Mouse (Mus musculus) cortical plate, adult 2 months (tissue): ENCODE data around the gene Gtf2h3. TPM values are rescaled to one million over a fixed set of nuclear protein-coding genes. Genes with fewer than 3 reads are reported as not detected.

ENCODE experiments used
- H3K27ac ChIP-seq: fragments of 200-500 bp; 2 replicates; pipeline ENCODE4 v1.5.1; 2012; ENCODE audit warnings: low read length, control low read depth, inconsistent platforms; ENCODE audit not compliant: insufficient read depth
- H3K4me1 ChIP-seq: fragments of 200-500 bp; 2 replicates; pipeline ENCODE4 v1.6.1; 2011; ENCODE audit warnings: low read length; ENCODE audit not compliant: control insufficient read depth, insufficient read depth
- H3K4me3 ChIP-seq: fragments of 200-500 bp; 2 replicates; pipeline ENCODE4 v1.5.1; 2011; ENCODE audit warnings: mild to moderate bottlenecking, low read length, control low read depth; ENCODE audit not compliant: insufficient read depth
- CTCF ChIP-seq: fragments of 200-500 bp; IDR thresholded peaks from 2 replicates; pipeline ENCODE4 v1.5.1; 2011; ENCODE audit warnings: mild to moderate bottlenecking, control low read depth, low read length; ENCODE audit not compliant: insufficient read depth; ENCODE audit errors: extremely low read depth
- POLR2A ChIP-seq: fragments of 200-500 bp; IDR thresholded peaks from 2 replicates; pipeline ENCODE4 v1.6.1; 2011; ENCODE audit warnings: mild to moderate bottlenecking, low read length, control low read depth; ENCODE audit not compliant: insufficient read depth; ENCODE audit errors: extremely low read depth
- polyA plus RNA-seq: library from polyadenylated mRNA; depleted of rRNA; stranded (reverse); fragments of >200 nt; gene quantifications from 2 replicates; pipeline ENCODE4 v1.2.3, GENCODE M21; 2012; rRNA removed

Gene Gtf2h3
- 46.0 and 47.5 TPM in 2 replicates for polyA plus RNA-seq

GRCm38 (mm10) chr5:124578633-124579317 is at the start of gene Gtf2h3, which contains the start of gene Eif2b1:
Gene Gtf2h3 (plus strand): TSS chr5:124579140.
Gene Eif2b1 (minus strand): TSS chr5:124579131.
- Histone ChIP-seq H3K4me3 (peak within 1 kb of the TSS; percentile 66), H3K4me1 (peaks cover 5% of the 10 kb centered on the region; the same call in 1 of the 2 replicates), H3K27ac (no peak within 1 kb of the TSS; the same call in 1 of the 2 replicates)
- TF ChIP-seq POLR2A (0 out of 2 replicates have a peak, but pooled peaks have one; percentile 86), CTCF (no peak)

- Histone ChIP-seq H3K4me3 (peak overlapping the region; percentile 92), H3K27ac (peak overlapping the region; percentile 31)
- TF ChIP-seq CTCF, result no peak
- no peak for TF ChIP-seq POLR2A
Observed at GRCm38 (mm10) chr5:124529191-124529651, 49.7 kb upstream of the Gtf2h3 start.

GRCm38 (mm10) chr5:124529697-124530096 is 49.2 kb upstream of the Gtf2h3 start:
- TF ChIP-seq CTCF (no peak), POLR2A (no peak)
- Histone ChIP-seq H3K4me1 (peaks cover 4% of the 10 kb centered on the region; the same call in 1 of the 2 replicates), H3K4me3 (peak overlapping the region; percentile 92), H3K27ac (peak overlapping the region; percentile 31; the same call in 1 of the 2 replicates)

More at GRCm38 (mm10) chr5:124529191-124529651, 49.7 kb upstream of the Gtf2h3 start:
- H3K4me1 ChIP-seq, result peaks cover 4% of the 10 kb centered on the region; the same call in 1 of the 2 replicates

- Histone ChIP-seq H3K27ac (peak within 1 kb of the TSS; percentile 81), H3K4me1 (peaks cover 4% of the 10 kb centered on the region; the same call in 1 of the 2 replicates), H3K4me3 (peak within 1 kb of the TSS; percentile 92)
- TF ChIP-seq POLR2A (peak; percentile 28; the same call in 1 of the 2 replicates), CTCF (no peak)
Observed at GRCm38 (mm10) chr5:124530655-124531582, 48.0 kb upstream of the Gtf2h3 start, which contains the start of gene Rilpl1. Gene Rilpl1 (minus strand): TSS chr5:124531391.

- H3K4me3 ChIP-seq, result peak overlapping the region; percentile 92
- H3K27ac ChIP-seq, result peak overlapping the region; percentile 62
- TF ChIP-seq CTCF, result no peak
- peaks cover 4% of the 10 kb centered on the region; the same call in 1 of the 2 replicates for H3K4me1 ChIP-seq
Observed at GRCm38 (mm10) chr5:124531583-124531930, 47.4 kb upstream of the Gtf2h3 start.

- no peak overlapping the region for H3K4me3 ChIP-seq
- H3K4me1 ChIP-seq, result peaks cover 4% of the 10 kb centered on the region; the same call in 1 of the 2 replicates
- no peak for TF ChIP-seq CTCF
- TF ChIP-seq POLR2A, result no peak
- H3K27ac ChIP-seq, result no peak overlapping the region
Observed at GRCm38 (mm10) chr5:124532451-124532850, 46.5 kb upstream of the Gtf2h3 start.

GRCm38 (mm10) chr5:124535016-124535415 is 43.9 kb upstream of the Gtf2h3 start:
- Histone ChIP-seq H3K27ac (no peak overlapping the region), H3K4me3 (no peak overlapping the region), H3K4me1 (0 out of 2 replicates have a peak, but pooled peaks cover 2% of the 10 kb centered on the region)
- TF ChIP-seq POLR2A, result no peak

GRCm38 (mm10) chr5:124536776-124537175 is 42.2 kb upstream of the Gtf2h3 start:
- H3K27ac ChIP-seq, result 0 out of 2 replicates have a peak overlapping the region, but pooled peaks have one; percentile 6
- H3K4me1 ChIP-seq, result 0 out of 2 replicates have a peak, but pooled peaks cover under 1% of the 10 kb centered on the region
- no peak overlapping the region for H3K4me3 ChIP-seq
- TF ChIP-seq CTCF (no peak), POLR2A (no peak)

- Histone ChIP-seq H3K27ac (peak overlapping the region; percentile 9; the same call in 1 of the 2 replicates), H3K4me3 (no peak overlapping the region), H3K4me1 (peaks cover 1% of the 10 kb centered on the region; the same call in 1 of the 2 replicates)
- TF ChIP-seq POLR2A (no peak), CTCF (peak; percentile 72)
Observed at GRCm38 (mm10) chr5:124538813-124539792, 39.8 kb upstream of the Gtf2h3 start.
